Mouse (Mus musculus): ENCODE results near the gene Bcl2a1b. TPM values are rescaled to one million over a fixed set of nuclear protein-coding genes. Genes with fewer than 3 reads are reported as not detected.
A peak's percentile ranks its signal among the peaks of the same experiment; 100 is the strongest.
"Not testable (repeated sequence)": the region's sequence is repeated elsewhere in the genome, so short reads cannot be mapped to it uniquely, and the experiment has no call there.

The Bcl2a1b gene
- 2.3 and 3.1 TPM in 2 replicates for polyA plus RNA-seq (2011; ENCODE audit: insufficient read depth, insufficient read length, low replicate concordance, missing spikeins)

GRCm38 (mm10) chr9:89198969-89199416, at the start of gene Bcl2a1b, which contains the start of gene Gm29094:
Gene Bcl2a1b, plus strand, starts transcription at chr9:89199209.
Gene Gm29094, plus strand, starts transcription at chr9:89199379.
- not testable (repeated sequence) for H3K4me3 ChIP-seq (replicated peaks; ENCODE audit: control insufficient read depth, low read depth, low read length); H3K4me1 ChIP-seq (ENCODE audit: control insufficient read depth, insufficient read depth, low read length)
- H3K27ac ChIP-seq (ENCODE audit: control insufficient read depth, insufficient read depth, low read depth, low read length, poor library complexity), result peak within 1 kb of the TSS; percentile 63
- 21% methylated on average over 5 of the region's 5 CpGs for WGBS

- H3K4me1 ChIP-seq (ENCODE audit: control insufficient read depth, insufficient read depth, low read length); H3K27ac ChIP-seq (ENCODE audit: control insufficient read depth, insufficient read depth, low read depth, low read length, poor library complexity); H3K4me3 ChIP-seq (replicated peaks; ENCODE audit: control insufficient read depth, low read depth, low read length): not testable (repeated sequence)
These were observed 26.5 kb upstream of the Bcl2a1b start for GRCm38 (mm10) chr9:89172539-89172938.

GRCm38 (mm10) chr9:89178833-89179232, 20.2 kb upstream of the Bcl2a1b start:
- not testable (repeated sequence) for H3K4me1 ChIP-seq (ENCODE audit: control insufficient read depth, insufficient read depth, low read length); H3K4me3 ChIP-seq (replicated peaks; ENCODE audit: control insufficient read depth, low read depth, low read length); H3K27ac ChIP-seq (ENCODE audit: control insufficient read depth, insufficient read depth, low read depth, low read length, poor library complexity)
- 0 out of 2 replicates have a peak, but pooled peaks have one; percentile 36 for TF ChIP-seq CTCF (IDR thresholded peaks at IDR 0.05; ENCODE audit: control insufficient read depth, insufficient read depth, low read length)
- 28% methylated on average over 2 of the region's 3 CpGs for WGBS

- not testable (repeated sequence) for H3K27ac ChIP-seq (ENCODE audit: control insufficient read depth, insufficient read depth, low read depth, low read length, poor library complexity); H3K4me1 ChIP-seq (ENCODE audit: control insufficient read depth, insufficient read depth, low read length); H3K4me3 ChIP-seq (replicated peaks; ENCODE audit: control insufficient read depth, low read depth, low read length)
- WGBS, result 45% methylated on average over 4 of the region's 4 CpGs
These were observed 19.5 kb upstream of the Bcl2a1b start for GRCm38 (mm10) chr9:89179469-89179868.

GRCm38 (mm10) chr9:89187006-89187405, 12.0 kb upstream of the Bcl2a1b start:
- not testable (repeated sequence) for H3K27ac ChIP-seq (ENCODE audit: control insufficient read depth, insufficient read depth, low read depth, low read length, poor library complexity); H3K4me3 ChIP-seq (replicated peaks; ENCODE audit: control insufficient read depth, low read depth, low read length); H3K4me1 ChIP-seq (ENCODE audit: control insufficient read depth, insufficient read depth, low read length)
- 82% methylated on average over 15 of the region's 15 CpGs for WGBS

- not testable (repeated sequence) for H3K4me3 ChIP-seq (replicated peaks; ENCODE audit: control insufficient read depth, low read depth, low read length); H3K4me1 ChIP-seq (ENCODE audit: control insufficient read depth, insufficient read depth, low read length); H3K27ac ChIP-seq (ENCODE audit: control insufficient read depth, insufficient read depth, low read depth, low read length, poor library complexity)
These were observed 3.5 kb upstream of the Bcl2a1b start for GRCm38 (mm10) chr9:89195483-89195882.

- not testable (repeated sequence) for H3K4me3 ChIP-seq (replicated peaks; ENCODE audit: control insufficient read depth, low read depth, low read length); H3K27ac ChIP-seq (ENCODE audit: control insufficient read depth, insufficient read depth, low read depth, low read length, poor library complexity); H3K4me1 ChIP-seq (ENCODE audit: control insufficient read depth, insufficient read depth, low read length)
- WGBS, result 8% methylated on average over 1 of the region's 1 CpGs
These were observed 1.5 kb upstream of the Bcl2a1b start for GRCm38 (mm10) chr9:89197509-89197908.

GRCm38 (mm10) chr9:89198349-89198748, 660 bp upstream of the Bcl2a1b start:
- not testable (repeated sequence) for H3K4me3 ChIP-seq (replicated peaks; ENCODE audit: control insufficient read depth, low read depth, low read length); H3K4me1 ChIP-seq (ENCODE audit: control insufficient read depth, insufficient read depth, low read length); H3K27ac ChIP-seq (ENCODE audit: control insufficient read depth, insufficient read depth, low read depth, low read length, poor library complexity)
- WGBS, result 56% methylated on average over 3 of the region's 3 CpGs

GRCm38 (mm10) chr9:89202256-89202655, 3.2 kb downstream of the Bcl2a1b start:
- not testable (repeated sequence) for H3K27ac ChIP-seq (ENCODE audit: control insufficient read depth, insufficient read depth, low read depth, low read length, poor library complexity); H3K4me3 ChIP-seq (replicated peaks; ENCODE audit: control insufficient read depth, low read depth, low read length); H3K4me1 ChIP-seq (ENCODE audit: control insufficient read depth, insufficient read depth, low read length)

- not testable (repeated sequence) for H3K4me3 ChIP-seq (replicated peaks; ENCODE audit: control insufficient read depth, low read depth, low read length); H3K27ac ChIP-seq (ENCODE audit: control insufficient read depth, insufficient read depth, low read depth, low read length, poor library complexity); H3K4me1 ChIP-seq (ENCODE audit: control insufficient read depth, insufficient read depth, low read length)
- 64% methylated on average over 1 of the region's 1 CpGs for WGBS
These were observed 9.9 kb downstream of the Bcl2a1b start for GRCm38 (mm10) chr9:89208939-89209338.

GRCm38 (mm10) chr9:89210353-89211064, 11.5 kb downstream of the Bcl2a1b start, which contains the start of gene Mthfs:
Gene Mthfs, plus strand, starts transcription at chr9:89210676.
- not testable (repeated sequence) for H3K4me3 ChIP-seq (replicated peaks; ENCODE audit: control insufficient read depth, low read depth, low read length); H3K4me1 ChIP-seq (ENCODE audit: control insufficient read depth, insufficient read depth, low read length)
- H3K27ac ChIP-seq (ENCODE audit: control insufficient read depth, insufficient read depth, low read depth, low read length, poor library complexity), result peak within 1 kb of the TSS; percentile 84
- 22% methylated on average over 9 of the region's 12 CpGs for WGBS

GRCm38 (mm10) chr9:89211065-89211858, 12.3 kb downstream of the Bcl2a1b start:
- H3K4me3 ChIP-seq (replicated peaks; ENCODE audit: control insufficient read depth, low read depth, low read length); H3K4me1 ChIP-seq (ENCODE audit: control insufficient read depth, insufficient read depth, low read length): not testable (repeated sequence)
- 3% methylated on average over 19 of the region's 44 CpGs for WGBS
- H3K27ac ChIP-seq (ENCODE audit: control insufficient read depth, insufficient read depth, low read depth, low read length, poor library complexity), result peak overlapping the region; percentile 84

GRCm38 (mm10) chr9:89212428-89212827, 13.4 kb downstream of the Bcl2a1b start:
- H3K4me3 ChIP-seq (replicated peaks; ENCODE audit: control insufficient read depth, low read depth, low read length); H3K27ac ChIP-seq (ENCODE audit: control insufficient read depth, insufficient read depth, low read depth, low read length, poor library complexity); H3K4me1 ChIP-seq (ENCODE audit: control insufficient read depth, insufficient read depth, low read length): not testable (repeated sequence)
- WGBS, result 32% methylated on average over 1 of the region's 1 CpGs

Measured in bone marrow, adult 2 months (tissue).